Mouse (Mus musculus): ENCODE data around the gene Gm15262.
"Not testable (repeated sequence)": the region's sequence is repeated elsewhere in the genome, so short reads cannot be mapped to it uniquely, and the experiment has no call there.

Gm15262 gene

DNA sequence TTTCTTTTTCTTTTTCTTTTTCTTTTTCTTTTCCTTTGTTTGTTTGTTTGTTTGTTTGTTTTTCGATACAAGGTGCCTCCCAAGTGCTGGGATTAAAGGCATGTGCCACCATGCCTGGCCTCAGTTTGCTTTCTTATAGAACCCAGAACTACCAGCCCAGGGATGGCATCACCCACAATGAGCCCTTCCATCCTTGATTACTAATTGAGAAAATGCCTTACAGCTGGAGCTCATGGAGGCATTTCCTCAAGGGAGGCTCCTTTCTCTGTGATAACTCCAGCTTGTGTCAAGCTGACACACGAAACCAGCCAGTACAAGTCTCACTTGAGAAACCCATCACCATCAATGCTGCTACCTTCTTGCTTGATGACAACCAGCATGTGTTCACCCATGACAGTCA, at the start of gene Gm15262:
Gene Gm15262, plus strand, starts transcription at position 301 of the 400 bp plus-strand sequence.
- not testable (repeated sequence) for TF ChIP-seq GATA4 (IDR thresholded peaks at IDR 0.05; ENCODE audit: insufficient replicate concordance, low read length)

DNA sequence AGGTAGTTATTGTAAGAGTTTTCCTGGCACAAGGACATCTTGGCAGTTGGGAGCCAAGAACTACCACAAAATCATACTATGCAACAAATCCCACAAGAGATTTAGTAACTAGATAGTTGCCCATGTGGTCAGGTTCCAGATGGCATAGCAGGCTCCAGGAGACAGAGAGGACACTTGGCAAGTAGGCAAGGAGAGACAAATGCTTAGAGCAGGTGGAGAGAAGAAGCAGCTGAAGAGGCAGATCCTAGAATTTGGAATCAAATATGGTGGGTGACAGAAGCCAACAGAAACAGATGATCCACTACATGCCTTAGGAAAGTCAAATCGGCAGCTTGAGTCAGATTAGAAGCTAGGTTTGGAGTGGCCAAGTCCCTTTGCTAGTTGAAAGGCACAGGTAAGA, 20.9 kb downstream of the Gm15262 start:
- no peak for TF ChIP-seq GATA4 (IDR thresholded peaks at IDR 0.05; ENCODE audit: insufficient replicate concordance, low read length)

DNA sequence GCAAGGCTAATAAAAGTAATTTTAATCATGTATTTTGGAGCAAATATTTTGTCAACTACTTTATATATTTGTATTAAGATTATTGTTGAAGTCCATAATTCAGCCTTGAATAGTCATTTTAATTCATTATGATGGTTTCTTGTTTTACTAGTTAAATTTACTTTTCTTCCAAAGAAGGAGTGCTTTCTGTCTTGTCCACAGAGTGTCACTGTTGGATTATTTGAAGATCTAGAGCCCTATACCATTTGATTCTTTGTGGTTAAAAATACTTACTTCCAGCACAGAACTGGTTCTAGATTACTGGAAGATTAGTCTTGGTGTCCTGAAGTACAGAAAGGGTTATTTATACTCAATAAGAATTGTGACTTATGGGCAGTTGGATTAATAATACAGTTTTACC, 29.2 kb downstream of the Gm15262 start:
- TF ChIP-seq GATA4 (IDR thresholded peaks at IDR 0.05; ENCODE audit: insufficient replicate concordance, low read length), result no peak

DNA sequence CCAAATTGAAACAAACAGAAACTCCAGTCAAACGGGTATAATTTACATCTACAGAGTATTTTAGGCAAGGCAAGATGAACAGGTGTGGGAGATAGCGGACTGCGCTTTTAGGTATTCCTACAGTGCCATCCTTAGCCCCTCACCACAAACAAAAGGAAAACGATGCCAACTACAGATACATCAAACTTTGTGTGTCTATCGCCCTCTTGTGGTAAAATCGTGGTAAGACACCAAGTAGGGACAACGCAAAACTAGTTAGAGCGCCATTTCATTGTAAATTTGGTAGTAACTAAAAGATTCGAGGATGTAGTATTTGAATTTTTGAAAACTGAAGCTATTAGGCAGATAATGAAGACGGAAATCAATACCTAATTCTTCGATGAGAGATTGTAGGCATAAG, 83.7 kb downstream of the Gm15262 start:
- TF ChIP-seq GATA4 (IDR thresholded peaks at IDR 0.05; ENCODE audit: insufficient replicate concordance, low read length), result no peak

DNA sequence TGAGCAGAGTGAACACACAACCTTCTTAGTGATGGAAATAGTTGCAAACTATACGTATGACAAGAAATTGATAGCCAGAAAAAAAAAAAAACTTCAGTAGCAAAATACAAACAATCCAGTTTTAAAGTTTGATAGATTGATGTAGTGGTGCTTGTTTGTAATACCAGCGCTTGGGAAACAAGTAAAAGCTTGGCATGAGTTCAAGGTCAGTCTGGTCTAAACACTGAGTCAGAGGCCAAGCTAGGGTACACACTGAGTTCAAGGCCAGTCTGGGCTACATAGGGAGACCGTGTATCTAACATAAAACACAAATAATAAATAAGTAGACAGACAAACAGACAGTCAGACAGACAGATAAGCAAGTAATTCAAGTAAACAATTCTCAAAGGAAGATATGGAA, 84.2 kb downstream of the Gm15262 start:
- TF ChIP-seq GATA4 (IDR thresholded peaks at IDR 0.05; ENCODE audit: insufficient replicate concordance, low read length), result no peak

DNA sequence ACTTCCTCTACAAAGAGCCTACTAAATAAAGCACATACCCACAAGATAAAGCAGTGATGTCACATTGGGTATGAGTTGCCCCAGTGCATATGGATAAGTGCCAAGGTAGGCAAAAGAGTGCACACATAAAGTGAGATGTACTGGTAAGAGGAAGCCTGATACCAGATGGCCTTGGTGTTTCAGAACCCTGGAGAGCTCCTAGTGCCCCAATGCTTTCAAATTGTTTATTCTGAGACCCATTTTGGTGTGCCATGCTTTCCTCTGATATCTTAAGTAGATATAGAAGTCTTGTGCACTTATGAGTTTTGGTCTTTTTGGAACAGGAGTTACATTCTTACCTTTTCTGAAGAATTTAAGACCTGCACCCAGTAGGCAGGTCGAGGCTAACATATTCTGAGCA, 88.3 kb downstream of the Gm15262 start:
- no peak for TF ChIP-seq GATA4 (IDR thresholded peaks at IDR 0.05; ENCODE audit: insufficient replicate concordance, low read length)

DNA sequence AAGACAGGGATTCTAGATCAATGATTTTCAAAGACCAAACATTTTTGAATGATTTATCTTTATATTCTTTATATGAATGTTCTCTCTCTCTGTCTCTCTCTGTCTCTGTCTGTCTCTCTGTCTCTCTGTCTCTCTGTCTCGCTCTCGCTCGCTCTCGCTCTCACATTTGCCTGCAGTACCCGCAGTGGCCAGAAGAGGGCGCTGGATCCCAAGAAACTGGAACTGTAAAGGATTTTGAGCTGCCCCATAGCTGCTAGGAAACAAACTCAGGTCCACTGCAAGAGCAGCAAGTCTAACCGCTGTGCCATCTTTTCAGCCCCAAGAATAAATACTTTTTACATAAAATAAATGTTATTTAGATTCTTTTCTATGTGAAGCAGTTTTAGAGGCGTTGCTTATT, 98.5 kb downstream of the Gm15262 start:
- TF ChIP-seq GATA4 (IDR thresholded peaks at IDR 0.05; ENCODE audit: insufficient replicate concordance, low read length), result no peak

DNA sequence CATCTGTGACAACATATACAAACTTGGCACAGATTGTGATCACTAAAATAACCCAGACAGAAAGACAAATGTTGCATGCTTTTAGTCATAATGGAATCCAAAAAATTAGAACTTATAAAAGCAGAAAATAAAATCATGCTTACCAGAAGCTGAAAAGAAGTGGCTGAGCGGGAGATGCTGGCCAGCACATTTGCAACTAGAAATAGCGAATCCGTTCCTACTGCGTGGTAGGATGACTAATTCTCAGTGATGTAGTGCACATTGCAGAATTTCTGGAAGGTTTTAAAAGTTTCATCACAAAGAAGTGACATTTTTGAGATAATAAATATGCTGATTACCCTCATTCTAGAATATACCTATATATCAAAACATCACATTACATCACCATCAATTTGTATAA, 100.7 kb downstream of the Gm15262 start:
- no peak for TF ChIP-seq GATA4 (IDR thresholded peaks at IDR 0.05; ENCODE audit: insufficient replicate concordance, low read length)

DNA sequence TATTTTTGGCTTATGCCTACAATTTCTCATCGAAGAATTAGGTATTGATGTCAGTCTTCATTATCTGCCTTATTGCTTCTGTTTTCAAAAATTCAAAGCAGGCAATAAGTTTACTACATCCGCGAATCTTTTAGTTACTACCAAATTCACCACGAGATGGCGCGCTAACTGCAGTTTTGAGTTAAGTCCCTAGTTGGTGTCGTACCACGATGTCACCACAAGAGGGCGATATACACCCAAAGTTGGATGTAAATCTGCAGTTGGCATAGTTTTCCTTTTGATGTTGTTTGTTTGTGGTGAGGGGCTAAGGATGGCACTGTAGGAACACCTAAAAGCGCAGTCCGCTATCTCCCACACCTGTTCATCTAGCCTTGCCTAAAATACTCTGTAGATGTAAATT, 111.9 kb downstream of the Gm15262 start:
- no peak for TF ChIP-seq GATA4 (IDR thresholded peaks at IDR 0.05; ENCODE audit: insufficient replicate concordance, low read length)

DNA sequence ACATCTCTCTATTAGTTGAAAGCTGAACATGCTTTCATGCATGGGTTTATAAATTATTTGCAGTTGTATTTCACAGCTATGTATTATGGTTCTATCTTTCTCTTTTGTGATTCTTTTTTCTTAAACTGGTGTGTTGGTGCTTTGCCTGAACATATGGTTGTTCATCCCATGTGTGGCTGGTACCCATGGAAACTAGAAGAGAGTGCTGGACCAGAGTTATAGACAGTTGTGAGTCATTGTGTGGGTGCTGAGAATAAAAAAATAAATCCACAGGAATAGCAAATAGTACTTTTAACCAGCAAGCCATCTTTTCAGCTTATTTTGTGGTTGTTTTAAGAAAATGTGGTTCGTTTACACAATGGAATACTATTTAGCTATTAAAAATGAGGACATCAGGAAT, 123.9 kb downstream of the Gm15262 start:
- TF ChIP-seq GATA4 (IDR thresholded peaks at IDR 0.05; ENCODE audit: insufficient replicate concordance, low read length), result no peak

All from liver, adult (tissue).